In the genomic region with DNA sequence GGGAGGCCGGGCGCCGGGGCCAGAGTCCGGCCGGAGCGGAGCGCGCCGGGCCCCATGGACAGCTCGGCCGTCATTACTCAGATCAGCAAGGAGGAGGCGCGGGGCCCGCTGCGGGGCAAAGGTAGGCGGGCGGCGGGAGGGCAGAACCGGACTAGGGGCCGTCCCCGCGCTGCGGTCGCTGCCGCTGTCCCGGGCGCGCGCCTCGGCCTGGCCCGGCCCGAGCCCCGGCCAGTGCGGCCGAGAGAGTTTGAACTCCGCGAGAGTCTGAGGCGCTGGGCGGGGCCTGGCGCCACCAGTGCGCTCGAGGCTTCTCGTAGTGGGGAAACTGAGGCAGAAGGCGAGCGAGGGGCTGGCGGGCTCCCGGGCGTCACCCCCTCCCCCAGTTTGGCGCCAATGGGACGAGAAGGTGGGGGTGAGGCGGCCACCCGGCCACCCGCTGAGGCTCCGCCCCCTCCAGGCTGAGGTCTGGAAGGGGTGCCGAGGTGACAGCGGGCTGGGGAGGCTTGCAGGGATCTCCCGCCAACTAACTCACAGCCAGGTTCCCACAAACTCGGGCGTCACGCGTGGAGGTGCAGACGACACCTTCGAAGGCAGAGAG, we compare ENCODE assay signal across 8 mouse cellular contexts. TPM values are rescaled to one million over a fixed set of nuclear protein-coding genes. Genes with fewer than 3 reads are reported as not detected.
DNase-seq lines count a peak whose midpoint lies in the region; ATAC-seq and TF ChIP-seq lines count a peak whose summit lies in the region.

No protein-coding gene starts in this region.

- no peaks in the 10 kb centered on the region for H3K9me3 ChIP-seq in ES-E14 (ENCODE audit: control insufficient read depth, insufficient read depth, low read depth, low read length)
- no peaks in the 10 kb centered on the region for H3K9me3 ChIP-seq in megakaryocyte, embryonic 14.5 days

- H3K27me3 ChIP-seq in megakaryocyte, embryonic 14.5 days (replicated peaks), result no peaks in the 10 kb centered on the region

- no peak for DNase-seq in ES-E14 (ENCODE audit: low read depth, low spot score)
- peak; percentile 88 for DNase-seq in heart, postnatal 10 days
- peak; percentile 84 to 90 for DNase-seq in kidney, postnatal 4 days
- peak; percentile 66 for DNase-seq in skeletal muscle tissue, adult 2 months (ENCODE audit: low read depth, low spot score)
- DNase-seq in yolk sac, embryonic 10.5 days (ENCODE audit: low spot score), result peak; percentile 90

- in situ Hi-C loops in ES-E14 (cut with MboI; ENCODE audit: low sequenced_read_pairs in 2 of 2, unreplicated experiment in 2 of 2), result no loop called here

- peak overlapping the region; percentile 79 for H3K27ac ChIP-seq in ES-E14 (ENCODE audit: insufficient read depth, low read depth, low read length, poor library complexity, severe bottlenecking)
- H3K27ac ChIP-seq in bone marrow macrophage, adult 2 months (ENCODE audit: insufficient read depth, low read depth, low read length), result peak overlapping the region; percentile 83

- no peak for TF ChIP-seq POLR2A in bone marrow macrophage, adult 2 months (IDR thresholded peaks at IDR 0.05; ENCODE audit: borderline replicate concordance, low read depth, low read length)

- peak overlapping the region; percentile 92 for H3K9ac ChIP-seq in ES-E14 (ENCODE audit: insufficient read depth, low read depth, low read length, poor library complexity, severe bottlenecking)

- intact Hi-C loops in heart, postnatal 10 days (cut with DNase I), result no loop called here

- no peak for TF ChIP-seq CTCF in bone marrow macrophage, adult 2 months (IDR thresholded peaks at IDR 0.05; ENCODE audit: low read depth, low read length)

- H3K4me3 ChIP-seq in ES-E14 (ENCODE audit: insufficient read depth in 1 of 2, low read depth in 1 of 2, low read length in 2 of 2, poor library complexity in 1 of 2, severe bottlenecking in 1 of 2), result peak overlapping the region; percentile 67 to 84
- peak overlapping the region; percentile 91 for H3K4me3 ChIP-seq in bone marrow macrophage, adult 2 months (ENCODE audit: insufficient read depth, low read length)
- peak overlapping the region; percentile 97 for H3K4me3 ChIP-seq in megakaryocyte, embryonic 14.5 days (replicated peaks)

- ATAC-seq in erythroid progenitor cell, adult 5-6 weeks (replicated peaks; ENCODE audit: low FRiP score, poor library complexity, severe bottlenecking), result peak; percentile 57

- peaks cover 0 to 20% of the 10 kb centered on the region in 2 experiments; a peak in 3 of 4 replicates for H3K4me1 ChIP-seq in ES-E14 (ENCODE audit: control insufficient read depth in 2 of 2, insufficient read depth in 2 of 2, low read length in 2 of 2, poor library complexity in 1 of 2)
- peaks cover 16% of the 10 kb centered on the region for H3K4me1 ChIP-seq in bone marrow macrophage, adult 2 months (ENCODE audit: control insufficient read depth, insufficient read depth, low read length)
- peaks cover 85% of the 10 kb centered on the region for H3K4me1 ChIP-seq in megakaryocyte, embryonic 14.5 days

- H3K36me3 ChIP-seq in ES-E14 (ENCODE audit: control insufficient read depth, insufficient read depth, low read length, poor library complexity, severe bottlenecking), result peaks cover 14% of the 10 kb centered on the region; the same call in 1 of the 2 replicates
- peaks cover 26% of the 10 kb centered on the region for H3K36me3 ChIP-seq in megakaryocyte, embryonic 14.5 days (replicated peaks; ENCODE audit: low read length)

TF ChIP-seq in ES-E14, 5 proteins besides CTCF, POLR2A, EP300 and RAD21:
- 0 out of 2 replicates have a peak, but pooled peaks have one; percentile 25 for TF ChIP-seq CHD2 (IDR thresholded peaks at IDR 0.05; ENCODE audit: low read depth, low read length)
- no peak for TF ChIP-seq ZNF384 (IDR thresholded peaks at IDR 0.05; ENCODE audit: low read depth, low read length)

RNA-seq across cellular contexts. Expression of a gene that starts 0.6 kb away (rescaled TPM):
- 17.3 and 17.9 TPM in 2 replicates for total RNA-seq in ES-E14 (2012; rRNA removed)
- polyA plus RNA-seq in bone marrow macrophage, adult 2 months (2012; ENCODE audit: insufficient read depth, insufficient read length, missing spikeins), result 119 and 123 TPM in 2 replicates
- total RNA-seq in erythroid progenitor cell, adult 5-6 weeks (2015; ENCODE audit: low replicate concordance), result 64.5 and 65.0 TPM in 2 replicates
- 18.5 and 26.8 TPM in 2 replicates for total RNA-seq in erythroid progenitor cell, adult 5-6 weeks (2017; ENCODE audit: low replicate concordance)
- 100 to 1,000 TPM; 117 to 122 TPM for total RNA-seq in heart, postnatal 10 days (2021)
- polyA plus RNA-seq in megakaryocyte, embryonic 14.5 days (2012; ENCODE audit: insufficient read depth, low replicate concordance), result 33.8 and 117 TPM in 2 replicates

RNA-seq across cellular contexts. Expression of a gene that starts 16.9 kb away (rescaled TPM):
- 19.9 and 44.4 TPM in 2 replicates for total RNA-seq in ES-E14 (2012; rRNA removed)
- polyA plus RNA-seq in bone marrow macrophage, adult 2 months (2012; ENCODE audit: insufficient read depth, insufficient read length, missing spikeins), result 539 and 588 TPM in 2 replicates
- total RNA-seq in erythroid progenitor cell, adult 5-6 weeks (2015; ENCODE audit: low replicate concordance), result 7.5 and 9.0 TPM in 2 replicates
- total RNA-seq in erythroid progenitor cell, adult 5-6 weeks (2017; ENCODE audit: low replicate concordance), result 12.5 and 19.4 TPM in 2 replicates
- 1 to 10 TPM; 1.2 to 3.7 TPM for total RNA-seq in heart, postnatal 10 days (2021)
- polyA plus RNA-seq in megakaryocyte, embryonic 14.5 days (2012; ENCODE audit: insufficient read depth, low replicate concordance), result 6.3 and 57.9 TPM in 2 replicates

RNA-seq across cellular contexts. Expression of a gene that starts 17.2 kb away (rescaled TPM):
- 1.2 and 1.4 TPM in 2 replicates for total RNA-seq in ES-E14 (2012; rRNA removed)
- not detected in 2 replicates for polyA plus RNA-seq in bone marrow macrophage, adult 2 months (2012; ENCODE audit: insufficient read depth, insufficient read length, missing spikeins)
- total RNA-seq in erythroid progenitor cell, adult 5-6 weeks (2015; ENCODE audit: low replicate concordance), result not detected in 2 replicates
- total RNA-seq in erythroid progenitor cell, adult 5-6 weeks (2017; ENCODE audit: low replicate concordance), result 0.64 TPM in 1 of 2 replicates, not detected in the other
- total RNA-seq in heart, postnatal 10 days (2021), result 1 to 10 TPM; 1.1 to 1.2 TPM
- not detected in 2 replicates for polyA plus RNA-seq in megakaryocyte, embryonic 14.5 days (2012; ENCODE audit: insufficient read depth, low replicate concordance)

RNA-seq across cellular contexts. Expression of a gene that starts 30.0 kb away (rescaled TPM):
- total RNA-seq in ES-E14 (2012; rRNA removed), result 7.3 and 9.1 TPM in 2 replicates
- polyA plus RNA-seq in bone marrow macrophage, adult 2 months (2012; ENCODE audit: insufficient read depth, insufficient read length, missing spikeins), result 0.60 and 0.76 TPM in 2 replicates
- not detected in 2 replicates for total RNA-seq in erythroid progenitor cell, adult 5-6 weeks (2015; ENCODE audit: low replicate concordance)
- not detected in 2 replicates for total RNA-seq in erythroid progenitor cell, adult 5-6 weeks (2017; ENCODE audit: low replicate concordance)
- under 1 TPM; 0.29 to 0.45 TPM for total RNA-seq in heart, postnatal 10 days (2021)
- 0.59 TPM in 1 of 2 replicates, not detected in the other for polyA plus RNA-seq in megakaryocyte, embryonic 14.5 days (2012; ENCODE audit: insufficient read depth, low replicate concordance)
